Mouse (Mus musculus) 416B (cell line): ENCODE measurements around the gene B020011L13Rik.
"Not testable (repeated sequence)": the region's sequence is repeated elsewhere in the genome, so short reads cannot be mapped to it uniquely, and the experiment has no call there.

Experiments used
- DNase-seq: peaks from one replicate; pipeline ENCODE4 v3.0.0; 2011; ENCODE audit warnings: low read depth

Gene B020011L13Rik

GRCm38 (mm10) chr1:117780833-117781232 lies at the start of gene B020011L13Rik:
Gene B020011L13Rik (plus strand): TSS chr1:117781133.
- DNase-seq: not testable (repeated sequence)

- not testable (repeated sequence) for DNase-seq
Measured at GRCm38 (mm10) chr1:117816271-117816670, 35.3 kb downstream of the B020011L13Rik start.

- DNase-seq: not testable (repeated sequence)
Measured at GRCm38 (mm10) chr1:117829781-117830180, 48.8 kb downstream of the B020011L13Rik start, which contains the start of gene Gm28360. Gene Gm28360 (plus strand): TSS chr1:117830081.

DNA sequence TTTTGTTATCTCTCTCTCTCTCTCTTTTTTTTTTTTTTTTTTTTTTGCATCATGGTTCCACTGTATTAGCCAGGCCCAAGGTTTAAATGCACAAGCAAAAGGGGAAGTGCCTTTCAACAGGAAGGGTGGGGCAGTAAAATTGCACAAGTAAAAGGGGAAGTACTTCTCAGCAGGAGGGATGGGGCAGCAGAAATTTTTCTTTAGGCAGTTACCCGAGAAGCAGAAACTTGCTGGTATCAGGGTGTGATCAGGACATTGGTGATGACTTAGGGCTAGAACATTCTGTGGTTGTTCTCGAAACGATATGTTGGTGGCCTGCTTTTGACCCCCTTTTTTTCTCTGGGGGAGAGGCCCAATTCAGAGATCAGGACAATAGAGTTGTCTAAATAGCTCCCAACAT lies 70.8 kb downstream of the B020011L13Rik start:
- DNase-seq: peak; percentile 6
